Mouse (Mus musculus) MEL (cell line): Measurements from ENCODE around the gene Col4a3.

Experiments used
- ETS1 ChIP-seq: IDR thresholded peaks from 2 replicates; pipeline ENCODE4 v1.6.1; 2012; ENCODE audit warnings: low read depth, mild to moderate bottlenecking, inconsistent platforms, low read length, improper control_type of control experiment, moderate library complexity
- JUND ChIP-seq: IDR thresholded peaks from 2 replicates; pipeline ENCODE4 v1.6.1; 2011; ENCODE audit warnings: low read depth, mild to moderate bottlenecking, improper control_type of control experiment, low read length
- MAX ChIP-seq: IDR thresholded peaks from 2 replicates; pipeline ENCODE4 v1.6.1; 2011; ENCODE audit warnings: low read length, improper control_type of control experiment
- MYC ChIP-seq: IDR thresholded peaks from 2 replicates; pipeline ENCODE4 v1.6.1; 2011; ENCODE audit warnings: low read depth, mild to moderate bottlenecking, low read length, improper control_type of control experiment, moderate library complexity
- SIN3A ChIP-seq: IDR thresholded peaks from 2 replicates; pipeline ENCODE4 v1.6.1; 2012; ENCODE audit warnings: low read length, improper control_type of control experiment, inconsistent platforms
- USF2 ChIP-seq, 2 experiments: IDR thresholded peaks; 2 replicates each; pipeline ENCODE4 v1.6.1; 2011 to 2012; ENCODE audit warnings: improper control_type of control experiment in 2 of 2, low read length in 2 of 2, borderline replicate concordance in 1 of 2, inconsistent platforms in 1 of 2, low read depth in 1 of 2, mild to moderate bottlenecking in 1 of 2; ENCODE audit not compliant: insufficient read depth in 1 of 2

GRCm38 (mm10) chr1:82618001-82618400 lies 31.3 kb downstream of the Col4a3 start:
- no peak for TF ChIP-seq SIN3A
- no peak for TF ChIP-seq ETS1
- TF ChIP-seq MAX: no peak
- no peak for TF ChIP-seq USF2 (IDR thresholded peaks at IDR 0.05; ENCODE audit: borderline replicate concordance in 1 of 2, insufficient read depth in 1 of 2, low read depth in 1 of 2, low read length in 2 of 2)
- no peak for TF ChIP-seq MYC
- TF ChIP-seq JUND: no peak
